Mouse (Mus musculus) c-Kit-negative CD71-positive TER-119-positive erythroid progenitor cells, embryonic 14.5 days (primary cell): Measurements from ENCODE around the gene Zfp366.

ENCODE experiments used
- DNase-seq: peaks from one replicate; pipeline ENCODE4 v3.0.0-alpha.2; 2013; ENCODE audit warnings: low read depth, low spot score

Zfp366 gene

DNA sequence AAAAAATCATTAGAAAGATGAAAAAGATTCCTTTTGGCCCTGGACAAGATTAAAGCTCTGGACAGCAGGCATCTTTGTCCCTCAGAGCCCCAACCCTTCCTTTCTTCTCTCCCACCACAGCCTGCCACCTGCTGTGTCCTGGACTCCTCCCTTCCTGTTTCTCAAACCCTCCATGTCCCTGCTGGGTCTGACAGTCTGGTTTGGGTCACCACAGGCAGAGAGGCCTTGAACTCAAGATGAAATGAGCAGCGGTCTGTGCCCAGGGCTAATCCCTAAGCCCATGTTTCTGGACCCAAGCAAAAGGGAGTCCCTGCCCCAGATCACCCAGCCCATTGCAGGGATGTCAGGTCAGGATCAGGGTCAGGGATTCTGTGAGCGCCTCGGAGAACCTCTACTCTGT, 60.3 kb downstream of the Zfp366 start:
- no peak for DNase-seq

DNA sequence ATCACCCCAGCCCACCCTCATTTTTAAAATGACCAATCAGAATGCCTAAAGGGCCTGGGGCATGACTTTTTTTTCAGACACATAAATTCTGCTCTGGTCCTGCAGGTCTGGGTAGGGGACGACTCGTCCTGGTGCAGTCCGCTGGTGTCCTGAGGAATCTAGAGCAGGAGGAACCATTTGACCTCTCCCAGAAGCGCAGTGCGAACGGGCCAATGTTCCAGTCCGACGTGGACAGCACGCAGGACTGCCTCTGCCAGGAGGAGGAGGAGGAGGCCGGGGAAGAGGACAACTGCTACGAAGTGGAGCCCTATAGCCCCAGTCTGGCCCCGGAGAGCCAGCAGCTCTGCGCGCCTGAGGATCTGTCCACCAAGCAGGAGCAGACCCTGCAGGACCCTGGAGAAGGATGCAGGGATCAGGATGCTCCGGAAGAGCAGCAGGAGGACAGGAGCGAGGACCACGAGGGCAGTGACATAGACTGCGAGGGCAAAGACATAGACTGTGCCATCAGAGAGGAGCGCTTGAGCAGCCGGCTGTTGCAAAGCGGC, 61.4 kb downstream of the Zfp366 start:
- no peak for DNase-seq

DNA sequence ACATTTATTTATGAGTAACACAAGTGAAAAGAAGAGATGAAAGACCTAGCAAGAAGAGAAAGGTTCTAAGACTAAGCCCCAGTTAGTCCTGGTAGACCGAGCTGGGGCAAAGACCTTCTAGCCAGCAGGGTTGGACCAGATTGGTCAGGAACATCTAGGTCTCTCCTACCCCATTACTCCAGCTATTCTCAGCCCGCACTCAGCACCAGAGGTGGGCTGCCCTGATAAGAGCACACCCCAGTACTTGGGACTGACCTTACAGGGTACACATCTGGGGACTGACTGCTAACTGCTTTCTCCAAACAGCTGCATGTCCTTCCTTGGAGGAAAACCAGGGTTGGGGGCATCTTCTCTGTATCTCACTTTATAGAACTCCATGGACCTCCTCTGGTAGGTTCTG, 66.2 kb downstream of the Zfp366 start:
- DNase-seq, result no peak

DNA sequence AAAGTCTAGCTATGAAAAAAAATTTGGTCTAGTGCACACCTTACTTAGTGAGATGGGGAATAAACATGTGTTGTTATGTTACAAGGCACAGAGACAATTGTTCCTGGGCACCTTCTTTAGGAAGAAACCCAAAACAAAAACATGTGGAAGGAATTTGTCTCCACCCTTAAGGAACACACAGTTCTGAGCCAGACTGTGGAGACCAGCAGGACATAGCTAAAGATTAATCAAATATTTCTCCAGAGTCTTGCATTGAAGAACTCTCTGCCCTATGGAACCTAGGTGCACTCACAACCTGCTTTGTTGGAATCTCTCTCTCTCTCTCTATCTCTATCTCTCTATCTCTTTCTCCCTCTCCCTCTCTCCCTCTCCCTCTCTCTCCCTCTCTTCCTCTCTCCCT, 69.6 kb downstream of the Zfp366 start:
- DNase-seq, result no peak

DNA sequence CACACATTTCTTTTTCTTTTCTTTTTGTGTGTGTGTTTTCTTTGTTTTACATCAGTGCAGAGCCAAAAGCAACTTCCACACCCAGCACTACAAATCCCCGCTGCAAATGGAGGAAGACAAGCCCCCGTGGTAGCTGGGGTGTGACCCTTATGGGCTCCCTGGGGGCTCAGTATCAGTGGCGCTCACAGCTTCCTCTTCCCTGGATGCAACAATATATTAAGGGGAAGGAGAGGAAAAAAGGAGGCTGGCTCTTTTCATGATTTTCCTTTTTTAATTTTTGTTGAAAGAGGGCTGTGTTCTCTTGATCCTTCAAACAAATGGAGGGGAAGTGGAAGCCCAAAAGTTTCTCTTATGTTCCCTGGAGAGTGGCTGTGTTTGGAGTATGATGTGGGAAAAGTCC, 70.2 kb downstream of the Zfp366 start:
- DNase-seq, result no peak

DNA sequence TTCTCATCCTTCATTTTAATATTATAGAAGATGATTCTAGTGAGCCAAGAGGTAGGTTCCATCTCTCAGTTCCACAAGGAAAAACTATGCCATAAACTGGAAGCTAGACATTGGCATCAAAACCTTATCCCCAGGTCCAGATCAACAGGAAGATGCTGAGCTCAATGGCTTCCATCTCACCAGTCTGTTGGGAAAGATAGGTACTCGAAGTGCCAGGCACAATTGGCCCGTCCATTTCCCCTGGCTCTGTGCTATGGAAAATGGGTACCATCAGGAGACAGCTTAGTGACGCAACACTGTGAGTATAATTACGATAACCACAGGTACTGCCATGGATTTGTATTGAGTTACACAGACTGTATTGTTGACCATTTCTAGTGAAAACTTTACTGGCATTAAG, 72.3 kb downstream of the Zfp366 start:
- no peak for DNase-seq

DNA sequence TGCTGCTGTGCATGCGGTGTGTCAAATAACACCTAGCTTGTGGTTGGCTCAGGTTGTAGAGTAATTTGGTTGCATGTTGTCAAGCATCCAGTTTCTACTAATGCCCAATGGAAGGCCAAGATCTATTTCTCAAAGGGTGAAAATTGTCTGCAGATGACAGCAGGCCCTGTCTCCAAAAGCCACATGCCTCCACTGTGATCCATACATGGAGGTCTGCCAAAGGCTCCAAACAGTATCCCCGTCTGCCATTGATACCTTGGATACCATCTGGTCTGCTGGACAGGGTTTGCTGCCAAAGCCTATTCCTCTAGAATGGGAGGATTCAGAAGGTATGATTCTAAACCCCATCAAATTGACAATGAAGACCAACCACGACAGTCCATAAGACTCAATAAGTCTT, 74.1 kb downstream of the Zfp366 start:
- DNase-seq, result no peak

DNA sequence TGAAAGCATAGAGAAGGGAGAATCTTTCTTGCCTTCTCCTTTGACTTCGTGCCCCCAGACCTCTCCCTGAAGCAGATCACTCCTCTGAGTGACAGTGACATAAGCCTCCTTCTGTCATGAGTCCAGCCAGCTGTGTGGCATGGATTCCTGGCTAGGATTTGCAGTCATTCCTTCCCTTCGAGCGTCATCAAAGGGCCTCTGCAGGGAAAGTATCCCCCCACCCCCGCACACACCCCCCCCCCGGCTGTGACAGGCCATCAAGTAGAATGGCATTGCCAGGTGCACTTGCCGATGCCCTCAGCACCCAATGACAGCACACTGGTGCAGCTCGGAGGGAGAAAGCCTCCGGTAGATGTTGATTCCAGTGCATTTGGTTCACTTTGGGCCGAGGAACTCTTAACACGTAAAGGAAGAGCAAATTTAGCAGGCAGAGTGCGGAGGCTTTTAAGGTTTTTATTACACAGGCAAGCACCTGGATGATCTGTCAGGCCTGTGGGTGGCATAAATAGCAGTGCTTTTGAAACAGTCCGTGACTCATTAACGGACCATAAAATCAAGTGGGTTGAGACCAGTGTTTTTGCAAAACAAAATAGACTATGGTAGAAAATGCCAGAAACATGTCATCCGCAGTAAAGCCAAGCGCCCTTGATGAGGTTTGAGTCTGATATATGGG, 75.0 kb downstream of the Zfp366 start:
- no peak for DNase-seq

DNA sequence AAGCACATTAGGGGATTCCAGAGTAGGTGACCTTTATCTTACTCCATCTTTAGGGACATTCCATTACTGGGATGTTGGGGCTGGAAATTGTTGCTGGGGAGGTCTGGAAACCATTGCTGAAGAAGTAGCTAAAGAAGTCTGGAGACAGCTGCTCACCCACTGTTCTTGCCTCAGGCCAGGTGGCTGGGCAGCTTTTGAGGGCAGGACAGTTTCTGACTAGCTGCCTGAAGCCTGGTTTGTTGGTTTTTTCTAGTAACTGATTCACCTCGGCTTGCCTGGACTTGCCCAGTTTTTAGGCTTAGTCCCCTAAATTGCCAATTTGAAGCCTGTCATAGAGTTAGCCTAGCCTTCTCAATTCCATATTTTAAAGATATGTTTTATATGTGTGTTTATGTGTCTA, 77.8 kb downstream of the Zfp366 start:
- no peak for DNase-seq

DNA sequence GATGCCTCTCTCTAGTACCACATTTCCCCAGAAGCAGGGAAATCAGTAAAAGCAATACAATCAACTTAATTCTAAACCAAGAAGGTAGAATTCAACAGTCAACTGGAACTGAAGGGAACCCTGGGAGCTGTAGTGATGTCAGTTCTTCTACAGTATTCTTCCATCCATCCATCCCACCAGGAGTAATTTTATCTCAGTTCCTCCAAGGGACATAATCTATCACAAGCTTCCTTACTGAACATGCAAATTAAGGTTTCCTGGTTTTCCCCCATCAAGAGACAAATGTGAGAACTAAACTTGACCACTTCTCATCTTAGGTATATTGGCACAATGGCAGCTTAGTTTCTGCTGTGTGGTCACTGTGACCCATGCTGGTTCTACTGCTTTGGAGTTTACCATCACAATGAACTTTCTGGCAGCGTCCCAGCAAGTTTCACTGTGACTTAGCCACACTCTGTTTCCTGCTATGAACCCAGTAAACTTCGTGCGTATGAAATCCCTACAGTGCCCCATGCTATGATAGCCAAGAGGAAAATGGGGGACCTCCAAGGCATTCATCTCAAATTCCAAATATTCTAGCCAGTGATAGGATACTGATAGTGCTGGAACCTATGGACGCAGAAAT, 78.6 kb downstream of the Zfp366 start:
- DNase-seq, result no peak

DNA sequence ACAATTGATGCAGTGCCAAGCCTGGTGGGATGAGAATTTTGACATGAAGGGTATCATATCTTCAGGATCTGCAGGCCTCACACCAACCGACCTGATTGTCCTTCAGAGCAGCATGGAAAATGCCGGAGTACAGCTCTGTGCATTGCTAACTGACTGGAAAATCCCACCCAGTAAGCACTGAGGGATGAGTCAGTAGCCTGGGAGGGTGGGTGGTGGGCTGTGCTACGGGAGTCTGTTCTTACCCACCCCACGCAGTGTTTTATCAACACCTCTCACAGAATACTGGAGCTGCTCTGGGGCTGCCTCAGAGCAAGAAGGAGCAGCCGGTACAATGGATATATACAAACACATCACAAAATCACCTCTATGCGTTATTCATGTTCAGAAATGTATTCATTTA, 79.9 kb downstream of the Zfp366 start:
- DNase-seq, result no peak

DNA sequence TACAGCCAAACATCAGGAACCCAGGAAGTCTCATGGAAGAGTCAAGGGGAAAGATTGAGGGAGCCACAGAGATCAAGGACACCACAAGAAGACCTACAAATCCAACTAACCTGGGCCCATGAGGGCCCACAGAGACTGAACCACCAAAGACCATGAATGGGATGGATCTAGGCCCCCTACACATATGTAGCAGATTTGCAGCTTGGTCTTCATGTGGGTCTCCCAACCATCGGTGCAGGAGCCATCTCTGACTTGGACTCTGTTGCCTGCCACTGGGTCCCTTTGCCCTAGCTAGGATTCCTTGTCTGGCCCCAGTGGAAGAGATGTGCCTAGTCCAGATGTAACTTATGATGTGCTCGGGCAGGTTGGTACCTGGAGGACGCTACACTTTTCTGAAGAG, 87.4 kb downstream of the Zfp366 start:
- DNase-seq, result no peak

DNA sequence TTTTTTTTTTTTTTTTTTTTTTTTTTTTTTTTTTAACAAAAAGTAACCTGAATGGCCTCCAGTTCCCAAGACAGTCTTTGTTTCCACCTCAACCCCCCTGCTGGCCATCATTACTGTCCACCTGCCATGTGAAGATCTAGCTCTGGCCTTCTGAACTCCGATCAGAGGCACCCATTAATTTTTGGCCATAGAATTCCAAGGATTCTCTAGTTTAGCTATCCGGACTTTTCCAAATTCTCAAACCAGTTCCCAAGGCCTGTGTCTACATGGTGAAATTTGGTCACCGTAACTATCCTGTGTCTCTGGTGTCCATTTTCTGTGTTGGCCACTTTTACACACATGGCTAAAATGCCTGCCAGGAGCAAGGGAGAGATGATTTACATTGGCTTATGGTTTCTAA, 92.9 kb downstream of the Zfp366 start:
- no peak for DNase-seq

DNA sequence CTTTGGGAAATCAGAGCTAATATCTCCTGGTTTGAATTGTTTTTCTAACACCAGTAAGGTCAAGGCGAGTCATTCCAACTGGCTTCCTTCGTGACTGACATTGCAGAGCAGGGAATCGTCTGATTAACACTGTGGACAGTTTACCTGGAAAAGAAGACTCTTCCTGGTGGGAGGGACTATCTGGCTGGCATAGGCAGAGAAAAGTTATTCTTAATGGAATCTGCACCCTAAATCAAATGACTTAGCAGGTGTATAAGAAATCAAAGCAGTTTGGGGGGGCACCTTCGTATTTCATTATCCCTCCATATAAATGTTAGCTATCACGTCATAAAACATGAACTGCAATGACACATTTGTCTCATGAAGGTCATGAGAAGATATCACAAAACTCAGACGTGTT, 93.9 kb downstream of the Zfp366 start:
- no peak for DNase-seq

DNA sequence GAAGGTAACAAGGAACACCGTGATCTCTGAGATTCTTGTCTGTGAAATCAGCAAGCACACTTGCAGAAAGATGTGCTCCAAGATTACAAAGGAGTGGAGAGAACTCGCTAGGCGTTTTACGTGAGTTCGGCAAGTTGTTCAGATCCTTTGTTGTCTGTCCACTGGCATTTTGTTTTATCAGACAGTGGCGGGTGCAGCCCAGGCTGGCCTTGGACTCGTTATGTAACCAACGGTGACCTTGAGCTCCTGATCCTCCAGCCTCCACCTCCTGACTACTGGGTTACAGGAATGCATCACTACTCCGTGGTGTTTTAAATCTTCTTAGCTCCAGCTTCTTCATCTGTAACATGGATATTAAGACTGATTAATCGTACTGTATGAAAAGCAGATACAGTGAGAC, 94.7 kb downstream of the Zfp366 start:
- no peak for DNase-seq

DNA sequence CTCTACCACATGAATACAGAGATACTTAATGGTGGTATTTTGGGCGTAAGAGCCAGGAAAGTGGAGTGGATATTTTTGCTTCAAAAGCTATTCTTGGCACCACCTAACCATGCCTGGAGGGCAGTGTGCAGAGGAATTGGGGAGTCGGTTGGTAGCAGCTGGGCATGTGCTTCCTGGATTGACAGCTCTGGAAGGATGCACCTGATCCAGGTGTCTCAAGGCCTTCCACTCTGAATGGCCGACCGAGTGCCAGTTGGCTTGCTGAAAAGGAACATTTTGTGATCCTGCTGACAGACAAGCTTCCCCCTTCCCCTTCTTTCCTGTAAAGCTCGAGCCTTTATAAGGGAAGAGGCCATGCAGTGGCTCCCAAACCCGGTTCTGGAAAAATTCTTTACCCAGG, 98.3 kb downstream of the Zfp366 start:
- DNase-seq, result no peak

DNA sequence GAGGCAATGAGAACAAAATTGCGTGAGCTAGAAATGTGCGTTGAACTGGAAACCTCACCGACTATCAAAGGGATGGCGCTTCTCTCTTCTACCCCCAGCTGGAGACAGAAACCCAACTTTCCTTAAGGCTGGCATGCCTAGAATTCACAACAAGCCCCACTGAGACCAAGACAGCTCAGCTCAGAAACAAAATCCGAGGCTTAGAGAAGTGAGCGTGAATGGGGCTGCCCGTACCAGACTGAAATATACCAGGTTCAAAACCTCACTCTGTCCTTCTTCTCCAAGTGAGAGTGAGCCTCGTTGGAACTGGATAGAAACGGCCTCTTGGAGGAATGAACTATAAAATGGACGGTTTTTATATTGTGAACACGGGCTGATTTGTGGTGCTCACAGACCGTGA, 99.3 kb downstream of the Zfp366 start:
- DNase-seq, result no peak

DNA sequence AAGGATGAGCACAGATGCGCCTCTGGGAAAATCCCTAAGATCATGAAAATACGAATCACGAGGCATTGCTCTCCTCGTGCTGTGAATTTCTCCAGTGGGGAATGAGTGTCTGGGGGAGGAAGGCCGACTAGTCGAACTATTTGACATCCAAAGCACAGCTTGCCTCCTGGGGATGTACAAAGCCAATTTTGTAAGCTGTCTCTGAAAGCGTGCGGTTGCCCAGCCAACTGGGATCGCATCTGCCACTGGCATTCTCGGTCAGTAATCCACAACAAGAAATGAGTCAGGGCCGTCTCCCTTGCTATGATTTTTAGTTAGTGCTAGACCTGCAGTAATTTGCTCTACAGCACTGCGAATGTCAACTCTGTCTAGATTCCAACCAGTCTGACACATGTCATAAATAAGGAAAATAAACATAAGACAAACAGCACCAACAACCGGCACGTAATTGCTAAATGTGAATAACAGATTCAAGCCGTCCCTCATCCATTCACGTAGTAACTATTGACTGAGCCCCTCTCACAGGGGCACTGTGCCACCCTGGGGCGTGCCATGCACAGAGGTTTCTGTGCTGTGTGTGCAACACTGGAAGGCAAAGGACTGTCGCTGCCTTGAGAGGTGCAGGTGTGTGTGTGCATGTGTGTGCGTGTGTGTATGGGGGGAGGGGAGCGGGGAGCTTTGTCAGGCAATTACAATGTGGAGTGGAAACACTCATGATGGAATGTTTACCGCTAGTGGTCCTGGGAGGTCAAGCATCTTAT, 100.0 kb downstream of the Zfp366 start:
- DNase-seq, result no peak

DNA sequence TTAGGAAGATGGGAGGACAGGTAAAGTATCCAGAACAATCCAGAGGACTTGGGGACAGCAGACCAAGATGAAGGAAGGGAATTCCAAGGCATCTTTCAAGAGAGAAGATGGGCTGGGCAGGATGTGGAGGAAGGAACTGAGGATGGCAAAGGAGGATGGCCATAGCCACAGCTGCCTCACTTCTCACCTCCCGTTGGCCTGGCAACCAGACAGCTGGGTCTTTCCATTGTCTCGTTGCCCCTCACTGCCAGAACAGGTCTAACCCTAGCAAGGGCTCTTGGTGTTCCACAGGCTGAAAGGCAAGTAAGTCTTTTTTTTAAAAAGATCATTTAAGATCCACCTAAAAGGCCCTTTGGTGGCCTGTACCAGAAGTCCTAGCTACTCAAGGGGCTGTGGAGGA, 100.6 kb downstream of the Zfp366 start:
- DNase-seq, result no peak

DNA sequence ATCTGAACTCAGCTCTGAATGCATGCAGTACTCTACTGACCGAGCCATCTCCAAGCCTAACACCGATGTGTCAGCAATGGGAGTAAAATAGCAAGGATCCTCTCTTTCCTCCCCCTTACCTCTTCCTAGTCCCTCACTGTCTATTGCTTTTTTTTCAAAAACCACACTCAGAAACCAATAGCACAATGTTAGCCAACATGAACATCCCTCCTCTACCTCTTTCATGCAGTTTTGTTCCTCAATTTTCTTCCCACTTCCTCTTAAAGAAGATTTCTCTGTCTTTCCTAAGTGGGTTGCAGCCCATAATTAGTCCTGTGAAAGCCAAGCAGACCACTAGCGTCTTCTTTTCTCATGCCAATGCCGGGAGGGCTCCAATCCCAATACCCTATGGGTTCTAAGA, 102.6 kb downstream of the Zfp366 start:
- DNase-seq, result no peak

DNA sequence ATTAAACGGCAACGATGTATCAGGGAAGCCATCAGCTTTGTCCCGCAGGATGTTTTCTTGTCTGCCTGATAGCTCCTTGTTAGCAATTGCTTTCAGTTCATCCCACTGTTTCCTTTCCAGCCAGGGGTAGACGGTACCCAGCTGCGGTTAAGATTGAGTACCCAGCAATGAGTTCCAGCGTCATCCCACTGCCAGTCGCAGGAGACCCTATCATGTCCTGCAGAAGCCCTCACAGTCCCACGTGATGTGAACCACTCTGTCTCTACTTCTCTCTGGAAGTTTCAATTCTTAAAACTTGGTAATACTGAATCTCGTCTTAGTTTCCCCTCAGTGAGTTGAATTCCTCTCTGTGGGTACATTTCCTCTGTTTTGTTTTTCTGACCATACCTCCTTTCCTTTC, 103.2 kb downstream of the Zfp366 start:
- no peak for DNase-seq

DNA sequence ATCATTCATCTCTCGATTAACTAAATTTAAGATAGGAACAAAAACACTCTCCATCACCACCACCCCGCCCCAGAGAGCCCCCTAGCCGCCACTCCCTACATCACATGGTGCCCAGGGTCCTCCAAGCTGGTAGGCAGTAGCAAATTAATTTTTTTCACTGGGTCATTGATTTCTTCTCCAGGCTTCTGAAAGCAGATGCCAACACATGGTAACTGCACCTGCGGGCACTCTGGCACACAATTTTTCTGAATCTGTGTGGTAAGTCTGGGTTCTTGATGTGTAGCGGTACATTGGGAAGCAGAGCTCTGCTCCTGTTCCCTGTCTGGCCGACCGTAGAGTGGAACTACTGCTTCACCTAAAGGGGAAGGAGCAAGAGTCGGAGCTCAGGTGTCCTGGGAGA, 106.1 kb downstream of the Zfp366 start:
- DNase-seq, result no peak

DNA sequence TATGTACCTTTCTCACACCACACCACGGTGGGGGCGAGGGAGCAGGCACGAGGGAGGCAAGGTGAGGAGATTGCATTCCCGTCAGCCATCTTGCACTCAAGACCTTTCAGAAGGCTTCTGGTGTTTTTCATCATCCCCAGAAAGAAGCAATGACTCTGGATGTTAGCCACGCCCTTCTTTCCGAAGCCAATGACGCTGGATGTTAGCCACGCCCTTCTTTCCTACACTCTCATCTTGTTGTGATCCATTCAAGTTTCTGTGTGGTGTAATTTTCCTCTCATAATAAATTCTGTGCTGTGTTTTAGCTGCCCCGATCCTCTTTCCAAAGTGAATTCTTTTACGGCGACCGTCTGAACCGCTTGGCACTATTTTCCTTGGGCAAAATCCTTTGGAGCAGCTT, 109.6 kb downstream of the Zfp366 start:
- no peak for DNase-seq
